Mouse (Mus musculus) midbrain, embryonic 14.5 days (tissue): ENCODE data around the gene Cyp27b1. TPM values are rescaled to one million over a fixed set of nuclear protein-coding genes. Genes with fewer than 3 reads are reported as not detected.
A peak's percentile ranks its signal among the peaks of the same experiment; 100 is the strongest.
"Not testable (repeated sequence)": the region's sequence is repeated elsewhere in the genome, so short reads cannot be mapped to it uniquely, and the experiment has no call there.

Source experiments
- ATAC-seq: fragments of 200-750 bp; cut with Nextera tagmentation; 2 replicates; pipeline ENCODE4 v1.8.0; 2017; ENCODE audit warnings: moderate number of reproducible peaks, moderate library complexity; ENCODE audit not compliant: low FRiP score, low TSS enrichment
- DNase-seq: peaks from one replicate; pipeline ENCODE4 v3.0.0-alpha.2; 2015
- H3K27ac ChIP-seq: fragments of 300-500 bp; sonication (generic); replicated peaks from 2 replicates; pipeline ENCODE4 v1.5.1; 2014; ENCODE audit warnings: mild to moderate bottlenecking, low read depth, low read length, moderate library complexity
- H3K27me3 ChIP-seq: fragments of 300-500 bp; sonication (generic); 2 replicates; pipeline ENCODE4 v1.6.1; 2014; ENCODE audit warnings: low read length, control low read depth, mixed read lengths; ENCODE audit not compliant: control insufficient read depth, insufficient read depth
- H3K36me3 ChIP-seq: fragments of 300-500 bp; sonication (generic); 2 replicates; pipeline ENCODE4 v1.6.1; 2014; ENCODE audit warnings: low read length, control low read depth; ENCODE audit not compliant: control insufficient read depth, insufficient read depth
- H3K4me1 ChIP-seq: fragments of 300-500 bp; sonication (generic); 2 replicates; pipeline ENCODE4 v1.6.1; 2014; ENCODE audit warnings: mild to moderate bottlenecking, antibody characterized with exemption, low read length, control low read depth; ENCODE audit not compliant: control insufficient read depth, insufficient read depth
- H3K4me2 ChIP-seq: fragments of 300-500 bp; sonication (generic); 2 replicates; pipeline ENCODE4 v1.6.1; 2014; ENCODE audit warnings: mild to moderate bottlenecking, low read length, moderate library complexity
- H3K4me3 ChIP-seq: fragments of 300-500 bp; sonication (generic); replicated peaks from 2 replicates; pipeline ENCODE4 v1.5.1; 2014; ENCODE audit warnings: low read depth, low read length
- H3K9ac ChIP-seq: fragments of 300-500 bp; sonication (generic); replicated peaks from 2 replicates; pipeline ENCODE4 v1.6.1; 2014; ENCODE audit warnings: mild to moderate bottlenecking, low read length, moderate library complexity
- H3K9me3 ChIP-seq: fragments of 300-500 bp; sonication (generic); 2 replicates; pipeline ENCODE4 v1.6.1; 2016; ENCODE audit warnings: low read length, control low read depth, mixed read lengths; ENCODE audit not compliant: control insufficient read depth
- WGBS: fragments of 180-500 bp; shearing (Covaris S2); extraction: QIAGEN DNeasy Blood & Tissue Kit; methylation state at CpG from one replicate; pipeline ENCODE4 v1.1.7; 2014; 5-methylcytosine and 5-hydroxymethylcytosine counted together
- polyA plus RNA-seq: library from polyadenylated mRNA; unstranded; fragments of >200 nt; fragmentation: Nextera tagmentation; extraction: Ambion mirVana; gene quantifications from 2 replicates; pipeline ENCODE4 v1.2.1, GENCODE M21; 2014

Gene Cyp27b1
- polyA plus RNA-seq, 1 experiment from 2014 or later = not detected

GRCm38 (mm10) chr10:127058161-127058560 lies 10.1 kb downstream of the Cyp27b1 start:
- ATAC-seq (no peak), DNase-seq (peak; percentile 90)
- H3K27ac ChIP-seq = no peak overlapping the region
- H3K4me2 ChIP-seq = peak overlapping the region; percentile 75
- no peaks in the 10 kb centered on the region for H3K9me3 ChIP-seq
- H3K4me3 ChIP-seq = peak overlapping the region; percentile 90
- under 1% methylated on average over 9 of the region's 9 CpGs for WGBS
- peaks cover 46% of the 10 kb centered on the region for H3K36me3 ChIP-seq
- peaks cover 29% of the 10 kb centered on the region; the same call in 1 of the 2 replicates for H3K4me1 ChIP-seq
- H3K9ac ChIP-seq = no peak overlapping the region; the same call in 1 of the 2 replicates
- no peaks in the 10 kb centered on the region for H3K27me3 ChIP-seq

- H3K4me2 ChIP-seq = peak overlapping the region; percentile 75
- peak overlapping the region; percentile 98 for H3K9ac ChIP-seq
- ATAC-seq (no peak), DNase-seq (peak; percentile 29)
- H3K27me3 ChIP-seq = no peaks in the 10 kb centered on the region
- no peaks in the 10 kb centered on the region for H3K9me3 ChIP-seq
- peaks cover 29% of the 10 kb centered on the region; the same call in 1 of the 2 replicates for H3K4me1 ChIP-seq
- WGBS = 2% methylated on average over 8 of the region's 8 CpGs
- H3K4me3 ChIP-seq = peak overlapping the region; percentile 90
- peak overlapping the region; percentile 97; the same call in 1 of the 2 replicates for H3K27ac ChIP-seq
- H3K36me3 ChIP-seq = peaks cover 43% of the 10 kb centered on the region
Observed at GRCm38 (mm10) chr10:127058708-127059107, 10.7 kb downstream of the Cyp27b1 start.

- Histone ChIP-seq H3K27me3 (no peaks in the 10 kb centered on the region), H3K9me3 (no peaks in the 10 kb centered on the region), H3K4me2 (peak overlapping the region; percentile 75), H3K4me3 (peak overlapping the region; percentile 90), H3K4me1 (peaks cover 29% of the 10 kb centered on the region; the same call in 1 of the 2 replicates), H3K36me3 (peaks cover 36% of the 10 kb centered on the region), H3K9ac (peak overlapping the region; percentile 98), H3K27ac (peak overlapping the region; percentile 97)
- under 1% methylated on average over 64 of the region's 92 CpGs for WGBS
- ATAC-seq = 0 out of 2 replicates have a peak, but pooled peaks have one; percentile 1
- peak; percentile 78 for DNase-seq
Observed at GRCm38 (mm10) chr10:127059174-127059967, 11.3 kb downstream of the Cyp27b1 start.

GRCm38 (mm10) chr10:127059968-127060916 lies 12.2 kb downstream of the Cyp27b1 start, which contains the start of gene March9:
Gene March9, minus strand, starts transcription at chr10:127060184.
- H3K9ac ChIP-seq = peak within 1 kb of the TSS; percentile 98
- H3K36me3 ChIP-seq = peaks cover 34% of the 10 kb centered on the region
- peak within 1 kb of the TSS; percentile 90 for H3K4me3 ChIP-seq
- H3K9me3 ChIP-seq = no peaks in the 10 kb centered on the region
- H3K4me1 ChIP-seq = peaks cover 35% of the 10 kb centered on the region; the same call in 1 of the 2 replicates
- ATAC-seq (peak; percentile 49), DNase-seq (peak; percentile 96)
- H3K4me2 ChIP-seq = peak within 1 kb of the TSS; percentile 75
- no peaks in the 10 kb centered on the region for H3K27me3 ChIP-seq
- peak within 1 kb of the TSS; percentile 97 for H3K27ac ChIP-seq
- WGBS = under 1% methylated on average over 65 of the region's 72 CpGs

- Histone ChIP-seq H3K4me2 (peak overlapping the region; percentile 75), H3K9me3 (no peaks in the 10 kb centered on the region), H3K4me3 (peak overlapping the region; percentile 90), H3K9ac (peak overlapping the region; percentile 98; the same call in 1 of the 2 replicates), H3K36me3 (peaks cover 34% of the 10 kb centered on the region), H3K27ac (peak overlapping the region; percentile 97), H3K27me3 (no peaks in the 10 kb centered on the region), H3K4me1 (peaks cover 31% of the 10 kb centered on the region; the same call in 1 of the 2 replicates)
- 15% methylated on average over 5 of the region's 5 CpGs for WGBS
- ATAC-seq (no peak), DNase-seq (peak; percentile 49)
Observed at GRCm38 (mm10) chr10:127061085-127061484, 13.0 kb downstream of the Cyp27b1 start.

DNA sequence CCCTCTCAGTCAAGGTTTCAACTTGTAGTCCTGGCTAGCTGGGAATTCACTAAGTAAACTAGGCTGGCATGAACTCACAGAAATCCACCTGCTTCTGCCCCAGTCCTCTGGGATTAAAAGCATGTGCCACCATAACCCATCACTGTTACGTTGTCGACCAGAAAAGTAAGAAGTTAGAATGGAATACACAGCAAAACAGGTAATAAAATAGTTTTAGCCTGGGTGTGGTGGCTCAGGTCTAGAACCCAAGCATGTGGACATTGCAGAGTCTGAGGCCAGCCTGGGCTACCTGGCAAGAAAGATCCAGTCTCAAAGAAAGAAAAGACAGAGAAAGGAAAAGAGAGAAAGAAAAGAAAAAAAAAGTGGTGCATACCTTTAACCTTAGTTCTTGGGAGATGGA lies 13.5 kb downstream of the Cyp27b1 start:
- Histone ChIP-seq H3K4me1 (peaks cover 31% of the 10 kb centered on the region; the same call in 1 of the 2 replicates), H3K9me3 (no peaks in the 10 kb centered on the region), H3K27me3 (no peaks in the 10 kb centered on the region), H3K4me3 (peak overlapping the region; percentile 90; the same call in 1 of the 2 replicates), H3K4me2 (peak overlapping the region; percentile 75), H3K27ac (peak overlapping the region; percentile 97), H3K9ac (peak overlapping the region; percentile 98; the same call in 1 of the 2 replicates), H3K36me3 (peaks cover 34% of the 10 kb centered on the region)
- 69% methylated on average over 2 of the region's 2 CpGs for WGBS
- ATAC-seq (no peak), DNase-seq (no peak)

DNA sequence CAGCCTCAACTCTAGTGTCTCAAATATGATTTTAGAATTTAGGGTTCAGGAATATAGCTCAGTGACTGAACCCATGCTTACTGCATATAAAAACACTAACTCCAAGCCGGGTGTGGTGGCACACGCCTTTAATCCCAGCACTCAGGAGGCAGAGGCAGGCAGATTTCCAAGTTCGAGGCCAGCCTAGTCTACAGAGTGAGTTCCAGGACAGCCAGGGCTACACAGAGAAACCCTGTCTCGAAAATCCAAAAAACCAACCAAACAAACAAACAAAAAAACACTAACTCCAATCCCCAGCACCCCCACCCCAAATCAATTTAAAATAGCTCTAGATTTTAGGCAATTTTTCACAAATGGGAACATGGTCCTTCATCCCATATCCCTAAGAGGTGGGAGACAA lies 14.1 kb downstream of the Cyp27b1 start:
- Histone ChIP-seq H3K4me1 (peaks cover 31% of the 10 kb centered on the region; the same call in 1 of the 2 replicates), H3K36me3 (peaks cover 34% of the 10 kb centered on the region)
- not testable (repeated sequence) for H3K9me3 ChIP-seq, H3K27me3 ChIP-seq, H3K4me2 ChIP-seq, DNase-seq, ATAC-seq, H3K4me3 ChIP-seq, H3K27ac ChIP-seq, H3K9ac ChIP-seq
- 92% methylated on average over 4 of the region's 4 CpGs for WGBS

GRCm38 (mm10) chr10:127062503-127062902 lies 14.5 kb downstream of the Cyp27b1 start:
- Histone ChIP-seq H3K4me3 (no peak overlapping the region; the same call in 1 of the 2 replicates), H3K27ac (peak overlapping the region; percentile 75), H3K4me1 (peaks cover 31% of the 10 kb centered on the region; the same call in 1 of the 2 replicates), H3K4me2 (peak overlapping the region; percentile 82), H3K9me3 (no peaks in the 10 kb centered on the region), H3K36me3 (peaks cover 34% of the 10 kb centered on the region), H3K27me3 (no peaks in the 10 kb centered on the region), H3K9ac (no peak overlapping the region)
- DNase-seq (no peak), ATAC-seq (no peak)
- WGBS = 81% methylated on average over 5 of the region's 5 CpGs
